Mouse (Mus musculus) bone marrow macrophage, adult 2 months (primary cell): ENCODE data around the gene Slc15a5.

Experiments used
- CTCF ChIP-seq: IDR thresholded peaks from 2 replicates; pipeline ENCODE4 v1.5.1; 2012; ENCODE audit warnings: low read depth, mild to moderate bottlenecking, low read length, moderate library complexity
- POLR2A ChIP-seq: IDR thresholded peaks from 2 replicates; pipeline ENCODE4 v1.6.1; 2012; ENCODE audit warnings: mild to moderate bottlenecking, low read depth, low read length, borderline replicate concordance

- no peak for TF ChIP-seq POLR2A
- no peak for TF ChIP-seq CTCF
Observed at GRCm38 (mm10) chr6:138079816-138080215, at the start of gene Slc15a5.
